Mouse (Mus musculus): ENCODE results near the gene Ltb.

Gene Ltb

GRCm38 (mm10) chr17:35193881-35194843, at the start of gene Ltb:
Ltb (plus strand) TSS chr17:35194439.
- DNase-seq (ENCODE audit: low spot score in 2 of 2) = peak; percentile 70 to 86

GRCm38 (mm10) chr17:35146139-35146538, 48.1 kb upstream of the Ltb start:
- no peak for DNase-seq (ENCODE audit: low spot score in 2 of 2)

GRCm38 (mm10) chr17:35147348-35147747, 46.9 kb upstream of the Ltb start:
- DNase-seq (ENCODE audit: low spot score in 2 of 2) = no peak

- no peak for DNase-seq (ENCODE audit: low spot score in 2 of 2)
Observed at GRCm38 (mm10) chr17:35147922-35148639, 46.2 kb upstream of the Ltb start.

- no peak for DNase-seq (ENCODE audit: low spot score in 2 of 2)
Observed at GRCm38 (mm10) chr17:35152121-35152520, 42.1 kb upstream of the Ltb start.

- DNase-seq (ENCODE audit: low spot score in 2 of 2) = no peak
Observed at GRCm38 (mm10) chr17:35153077-35153476, 41.2 kb upstream of the Ltb start.

- no peak for DNase-seq (ENCODE audit: low spot score in 2 of 2)
Observed at GRCm38 (mm10) chr17:35153931-35154330, 40.3 kb upstream of the Ltb start.

- peak in 1 of 2 experiments; percentile 60 for DNase-seq (ENCODE audit: low spot score in 2 of 2)
Observed at GRCm38 (mm10) chr17:35154616-35155015, 39.6 kb upstream of the Ltb start.

GRCm38 (mm10) chr17:35155451-35155850, 38.8 kb upstream of the Ltb start:
- no peak for DNase-seq (ENCODE audit: low spot score in 2 of 2)

GRCm38 (mm10) chr17:35156461-35157200, 37.6 kb upstream of the Ltb start:
- DNase-seq (ENCODE audit: low spot score in 2 of 2) = peak in 1 of 2 experiments; percentile 65

- peak in 1 of 2 experiments; percentile 60 for DNase-seq (ENCODE audit: low spot score in 2 of 2)
Observed at GRCm38 (mm10) chr17:35157254-35157653, 37.0 kb upstream of the Ltb start.

GRCm38 (mm10) chr17:35157661-35158175, 36.5 kb upstream of the Ltb start:
- DNase-seq (ENCODE audit: low spot score in 2 of 2) = peak in 1 of 2 experiments; percentile 59

GRCm38 (mm10) chr17:35158850-35159593, 35.2 kb upstream of the Ltb start:
- DNase-seq (ENCODE audit: low spot score in 2 of 2) = peak in 1 of 2 experiments; percentile 60

- DNase-seq (ENCODE audit: low spot score in 2 of 2) = no peak
Observed at GRCm38 (mm10) chr17:35159638-35160037, 34.6 kb upstream of the Ltb start.

GRCm38 (mm10) chr17:35161421-35161820, 32.8 kb upstream of the Ltb start:
- no peak for DNase-seq (ENCODE audit: low spot score in 2 of 2)

- no peak for DNase-seq (ENCODE audit: low spot score in 2 of 2)
Observed at GRCm38 (mm10) chr17:35162121-35162520, 32.1 kb upstream of the Ltb start.

- no peak for DNase-seq (ENCODE audit: low spot score in 2 of 2)
Observed at GRCm38 (mm10) chr17:35162730-35163129, 31.5 kb upstream of the Ltb start.

- DNase-seq (ENCODE audit: low spot score in 2 of 2) = no peak
Observed at GRCm38 (mm10) chr17:35163326-35164081, 30.7 kb upstream of the Ltb start.

GRCm38 (mm10) chr17:35164218-35164567, 30.0 kb upstream of the Ltb start:
- DNase-seq (ENCODE audit: low spot score in 2 of 2) = peak in 1 of 2 experiments; percentile 76
